Mouse (Mus musculus): ENCODE results near the gene Wfdc1.

Wfdc1 gene

GRCm38 (mm10) chr8:119639798-119640197 lies 26.4 kb upstream of the Wfdc1 start:
- no peak for DNase-seq

- DNase-seq = no peak
These were observed 25.1 kb upstream of the Wfdc1 start for GRCm38 (mm10) chr8:119641058-119641457.

GRCm38 (mm10) chr8:119642960-119643359 lies 23.2 kb upstream of the Wfdc1 start:
- DNase-seq = no peak

- DNase-seq = no peak
These were observed 21.7 kb upstream of the Wfdc1 start for GRCm38 (mm10) chr8:119644429-119644960.

- DNase-seq = no peak
These were observed 21.1 kb upstream of the Wfdc1 start for GRCm38 (mm10) chr8:119644981-119645597.

- DNase-seq = no peak
These were observed 20.0 kb upstream of the Wfdc1 start for GRCm38 (mm10) chr8:119646197-119646596.

- no peak for DNase-seq
These were observed 19.3 kb upstream of the Wfdc1 start for GRCm38 (mm10) chr8:119646846-119647245.

- no peak for DNase-seq
These were observed 14.8 kb upstream of the Wfdc1 start for GRCm38 (mm10) chr8:119651324-119651723.

- no peak for DNase-seq
These were observed 9.3 kb upstream of the Wfdc1 start for GRCm38 (mm10) chr8:119656709-119657464.

- no peak for DNase-seq
These were observed 5.1 kb upstream of the Wfdc1 start for GRCm38 (mm10) chr8:119661081-119661480.

GRCm38 (mm10) chr8:119661892-119662291 lies 4.3 kb upstream of the Wfdc1 start:
- DNase-seq = no peak

GRCm38 (mm10) chr8:119663440-119663839 lies 2.7 kb upstream of the Wfdc1 start:
- no peak for DNase-seq

GRCm38 (mm10) chr8:119665270-119665669 lies 895 bp upstream of the Wfdc1 start:
- no peak for DNase-seq

- no peak for DNase-seq
These were observed 2.3 kb downstream of the Wfdc1 start for GRCm38 (mm10) chr8:119668447-119668846.

GRCm38 (mm10) chr8:119669284-119669683 lies 3.1 kb downstream of the Wfdc1 start:
- no peak for DNase-seq

- DNase-seq = no peak
These were observed 4.4 kb downstream of the Wfdc1 start for GRCm38 (mm10) chr8:119670419-119671091.

- no peak for DNase-seq
These were observed 7.9 kb downstream of the Wfdc1 start for GRCm38 (mm10) chr8:119673976-119674555.

- DNase-seq = no peak
These were observed 9.3 kb downstream of the Wfdc1 start for GRCm38 (mm10) chr8:119675457-119675856.

GRCm38 (mm10) chr8:119676389-119676788 lies 10.2 kb downstream of the Wfdc1 start:
- peak; percentile 88 for DNase-seq

- DNase-seq = no peak
These were observed 12.1 kb downstream of the Wfdc1 start for GRCm38 (mm10) chr8:119678138-119678843.

- DNase-seq = no peak
These were observed 13.0 kb downstream of the Wfdc1 start for GRCm38 (mm10) chr8:119679184-119679583.

- DNase-seq = no peak
These were observed 24.4 kb downstream of the Wfdc1 start for GRCm38 (mm10) chr8:119690602-119691001.

- DNase-seq = no peak
These were observed 25.8 kb downstream of the Wfdc1 start for GRCm38 (mm10) chr8:119691989-119692388.

Data from right cerebral cortex, adult 18-20 months (tissue).